Mouse (Mus musculus): Measurements from ENCODE around the gene Dtnb. TPM values are rescaled to one million over a fixed set of nuclear protein-coding genes. Genes with fewer than 3 reads are reported as not detected.
"Not testable (repeated sequence)": the region's sequence is repeated elsewhere in the genome, so short reads cannot be mapped to it uniquely, and the experiment has no call there.

Gene Dtnb
- polyA plus RNA-seq, 1 experiment from 2014 or later = 40.5 TPM

DNA sequence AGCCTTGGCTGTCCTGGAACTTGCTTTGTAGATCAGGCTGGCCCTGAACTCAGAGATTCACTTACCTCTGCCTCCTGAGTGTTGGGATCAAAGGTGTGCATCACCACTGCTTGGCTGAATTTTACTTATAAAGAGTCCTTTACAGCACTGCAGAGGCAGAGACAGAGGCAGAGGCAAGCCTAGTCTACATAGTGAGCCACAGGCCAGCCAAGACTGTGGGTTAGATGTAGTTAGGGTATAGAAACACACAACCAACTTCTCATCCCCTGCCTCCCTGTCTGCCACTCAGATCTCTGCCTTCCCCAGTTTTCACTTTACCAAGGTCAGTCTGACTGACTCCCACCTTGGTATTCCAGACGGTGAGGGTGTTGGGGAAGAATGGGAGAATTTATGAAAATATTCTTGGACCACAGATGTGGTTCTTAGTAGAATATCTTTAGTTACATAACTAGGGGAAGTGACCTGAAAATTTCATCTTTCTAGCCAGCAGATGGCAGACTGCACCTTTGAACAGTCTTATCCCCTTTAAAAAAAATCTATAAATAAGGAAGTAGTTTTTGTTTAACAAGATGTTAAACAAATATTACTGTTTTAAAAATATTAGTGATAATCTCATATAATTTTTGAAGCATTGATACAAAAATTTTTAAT is 88.9 kb downstream of the Dtnb start:
- no peaks in the 10 kb centered on the region for H3K36me3 ChIP-seq
- H3K4me2 ChIP-seq (replicated peaks) = no peak overlapping the region
- H3K9me3 ChIP-seq (replicated peaks) = no peaks in the 10 kb centered on the region
- H3K27ac ChIP-seq (replicated peaks) = no peak overlapping the region
- no peaks in the 10 kb centered on the region for H3K4me1 ChIP-seq
- no peak for ATAC-seq (ENCODE audit: insufficient number of reproducible peaks, low FRiP score, low TSS enrichment, low read depth)
- no peaks in the 10 kb centered on the region for H3K27me3 ChIP-seq
- H3K4me3 ChIP-seq (replicated peaks) = no peak overlapping the region
- no peak overlapping the region for H3K9ac ChIP-seq
- WGBS = 51% methylated on average over 1 of the region's 1 CpGs

- H3K9ac ChIP-seq = no peak overlapping the region
- no peak overlapping the region for H3K27ac ChIP-seq (replicated peaks)
- no peaks in the 10 kb centered on the region for H3K27me3 ChIP-seq
- no peaks in the 10 kb centered on the region for H3K4me1 ChIP-seq
- H3K36me3 ChIP-seq = no peaks in the 10 kb centered on the region
- no peaks in the 10 kb centered on the region for H3K9me3 ChIP-seq (replicated peaks)
- no peak overlapping the region for H3K4me2 ChIP-seq (replicated peaks)
- no peak overlapping the region for H3K4me3 ChIP-seq (replicated peaks)
- no peak for ATAC-seq (ENCODE audit: insufficient number of reproducible peaks, low FRiP score, low TSS enrichment, low read depth)
Observed at GRCm38 (mm10) chr12:3662660-3663059, 90.5 kb downstream of the Dtnb start.

DNA sequence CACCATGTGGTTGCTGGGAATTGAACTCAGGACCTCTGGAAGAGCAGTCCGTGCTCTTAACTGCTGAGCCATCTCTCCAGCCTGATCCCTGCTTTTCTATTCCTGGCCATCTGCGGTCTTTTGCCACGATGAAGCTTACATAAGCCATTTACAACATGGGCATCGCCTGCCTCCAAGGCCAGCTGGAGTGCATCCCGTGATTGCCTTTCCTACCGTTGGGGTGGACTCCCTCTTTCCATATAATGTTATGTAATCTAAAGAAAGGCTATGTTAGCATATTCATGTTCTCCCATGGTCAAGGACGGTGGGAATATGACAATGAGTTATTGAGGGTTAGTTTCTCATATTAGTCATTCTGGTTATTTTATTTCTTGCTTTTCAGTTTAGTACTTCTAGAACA is 91.2 kb downstream of the Dtnb start:
- Histone ChIP-seq H3K27me3 (no peaks in the 10 kb centered on the region), H3K9ac (no peak overlapping the region), H3K4me3 (replicated peaks) (no peak overlapping the region), H3K4me2 (replicated peaks) (no peak overlapping the region), H3K9me3 (replicated peaks) (no peaks in the 10 kb centered on the region), H3K4me1 (no peaks in the 10 kb centered on the region), H3K36me3 (no peaks in the 10 kb centered on the region), H3K27ac (replicated peaks) (no peak overlapping the region)
- 93% methylated on average over 7 of the region's 7 CpGs for WGBS
- ATAC-seq (ENCODE audit: insufficient number of reproducible peaks, low FRiP score, low TSS enrichment, low read depth) = no peak

DNA sequence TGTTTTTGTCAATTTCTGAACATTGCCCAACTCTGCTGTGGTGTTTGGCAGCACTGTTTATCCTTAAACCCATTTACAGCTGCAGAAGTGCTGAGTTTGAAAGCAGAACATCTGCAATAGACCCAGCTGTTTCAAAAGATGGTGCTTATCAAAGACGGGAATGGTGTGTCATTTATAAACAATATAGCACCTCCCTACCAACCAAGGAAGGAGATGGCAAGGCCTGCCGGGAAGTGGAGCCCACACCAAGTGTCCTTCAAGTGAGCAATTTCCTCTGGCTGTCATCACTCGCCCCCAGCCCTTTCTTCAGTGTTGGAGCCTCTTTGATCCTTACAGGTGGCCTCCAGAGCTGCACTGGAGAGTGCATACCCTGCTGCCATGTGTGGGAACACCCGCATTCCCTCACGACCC is 97.8 kb downstream of the Dtnb start:
- no peaks in the 10 kb centered on the region for H3K4me1 ChIP-seq
- no peak for ATAC-seq (ENCODE audit: insufficient number of reproducible peaks, low FRiP score, low TSS enrichment, low read depth)
- no peak overlapping the region for H3K4me2 ChIP-seq (replicated peaks)
- H3K9me3 ChIP-seq (replicated peaks) = no peaks in the 10 kb centered on the region
- H3K4me3 ChIP-seq (replicated peaks) = no peak overlapping the region
- H3K9ac ChIP-seq = no peak overlapping the region
- WGBS = 34% methylated on average over 5 of the region's 5 CpGs
- no peaks in the 10 kb centered on the region for H3K36me3 ChIP-seq
- H3K27ac ChIP-seq (replicated peaks) = no peak overlapping the region
- H3K27me3 ChIP-seq = no peaks in the 10 kb centered on the region

GRCm38 (mm10) chr12:3671117-3671516 is 98.9 kb downstream of the Dtnb start:
- H3K9me3 ChIP-seq (replicated peaks) = no peaks in the 10 kb centered on the region
- H3K9ac ChIP-seq = no peak overlapping the region
- no peak overlapping the region for H3K4me2 ChIP-seq (replicated peaks)
- H3K4me3 ChIP-seq (replicated peaks) = no peak overlapping the region
- H3K27ac ChIP-seq (replicated peaks) = no peak overlapping the region
- no peaks in the 10 kb centered on the region for H3K36me3 ChIP-seq
- no peaks in the 10 kb centered on the region for H3K4me1 ChIP-seq
- no peak for ATAC-seq (ENCODE audit: insufficient number of reproducible peaks, low FRiP score, low TSS enrichment, low read depth)
- H3K27me3 ChIP-seq = no peaks in the 10 kb centered on the region
- 64% methylated on average over 4 of the region's 4 CpGs for WGBS

- H3K27ac ChIP-seq (replicated peaks) = no peak overlapping the region
- no peak overlapping the region for H3K4me2 ChIP-seq (replicated peaks)
- 78% methylated on average over 9 of the region's 9 CpGs for WGBS
- H3K4me1 ChIP-seq = no peaks in the 10 kb centered on the region
- H3K9ac ChIP-seq = no peak overlapping the region
- H3K36me3 ChIP-seq = no peaks in the 10 kb centered on the region
- no peaks in the 10 kb centered on the region for H3K27me3 ChIP-seq
- no peak for ATAC-seq (ENCODE audit: insufficient number of reproducible peaks, low FRiP score, low TSS enrichment, low read depth)
- H3K4me3 ChIP-seq (replicated peaks) = no peak overlapping the region
- H3K9me3 ChIP-seq (replicated peaks) = no peaks in the 10 kb centered on the region
Observed at GRCm38 (mm10) chr12:3672786-3673185, 100.6 kb downstream of the Dtnb start.

DNA sequence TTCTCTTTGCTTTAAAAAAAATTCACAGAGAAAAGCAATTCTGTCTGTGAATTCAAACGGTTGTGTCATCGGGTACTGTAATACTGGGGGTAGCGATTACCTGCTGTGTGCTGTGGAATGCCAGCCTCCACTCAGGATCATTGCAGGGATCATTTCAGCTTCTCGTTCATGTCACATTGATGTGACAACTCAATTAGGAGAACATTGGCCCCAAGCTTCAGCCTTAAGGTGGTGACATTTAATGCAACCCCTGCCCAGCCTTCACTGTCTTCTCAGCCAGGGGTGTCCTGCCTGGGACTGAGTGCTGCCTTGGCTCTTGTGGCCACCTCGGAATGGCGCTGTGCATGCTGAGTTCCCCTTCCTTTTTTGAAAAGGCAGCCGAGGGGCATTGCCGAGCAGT is 101.7 kb downstream of the Dtnb start:
- WGBS = 68% methylated on average over 8 of the region's 8 CpGs
- H3K27ac ChIP-seq (replicated peaks) = no peak overlapping the region
- no peaks in the 10 kb centered on the region for H3K4me1 ChIP-seq
- H3K4me2 ChIP-seq (replicated peaks) = no peak overlapping the region
- no peak overlapping the region for H3K9ac ChIP-seq
- no peak for ATAC-seq (ENCODE audit: insufficient number of reproducible peaks, low FRiP score, low TSS enrichment, low read depth)
- no peaks in the 10 kb centered on the region for H3K36me3 ChIP-seq
- no peaks in the 10 kb centered on the region for H3K9me3 ChIP-seq (replicated peaks)
- no peak overlapping the region for H3K4me3 ChIP-seq (replicated peaks)
- H3K27me3 ChIP-seq = no peaks in the 10 kb centered on the region

DNA sequence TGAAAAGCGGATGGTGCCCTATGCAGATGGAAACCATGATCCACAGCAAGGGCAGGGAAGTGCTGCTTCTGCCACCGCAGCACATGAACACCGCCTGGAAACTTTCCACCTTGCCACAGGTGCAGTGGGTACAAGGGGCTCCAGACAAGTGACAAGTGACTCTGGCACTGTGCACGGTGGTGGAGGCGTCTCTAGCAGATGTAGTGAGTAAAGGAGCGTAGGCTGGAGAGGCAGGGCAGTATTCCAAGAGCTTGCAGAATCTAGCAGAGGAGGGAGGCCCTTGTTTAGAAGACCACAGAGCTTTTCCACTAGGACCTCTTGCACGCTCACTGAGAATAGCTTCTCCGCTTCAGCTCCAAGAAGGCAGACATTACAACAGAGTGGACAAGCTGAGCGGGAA is 102.7 kb downstream of the Dtnb start:
- Histone ChIP-seq H3K4me1 (no peaks in the 10 kb centered on the region), H3K27me3 (no peaks in the 10 kb centered on the region), H3K27ac (replicated peaks) (no peak overlapping the region), H3K36me3 (no peaks in the 10 kb centered on the region), H3K9ac (no peak overlapping the region), H3K9me3 (replicated peaks) (no peaks in the 10 kb centered on the region), H3K4me2 (replicated peaks) (no peak overlapping the region), H3K4me3 (replicated peaks) (no peak overlapping the region)
- 86% methylated on average over 9 of the region's 9 CpGs for WGBS
- ATAC-seq (ENCODE audit: insufficient number of reproducible peaks, low FRiP score, low TSS enrichment, low read depth) = no peak

DNA sequence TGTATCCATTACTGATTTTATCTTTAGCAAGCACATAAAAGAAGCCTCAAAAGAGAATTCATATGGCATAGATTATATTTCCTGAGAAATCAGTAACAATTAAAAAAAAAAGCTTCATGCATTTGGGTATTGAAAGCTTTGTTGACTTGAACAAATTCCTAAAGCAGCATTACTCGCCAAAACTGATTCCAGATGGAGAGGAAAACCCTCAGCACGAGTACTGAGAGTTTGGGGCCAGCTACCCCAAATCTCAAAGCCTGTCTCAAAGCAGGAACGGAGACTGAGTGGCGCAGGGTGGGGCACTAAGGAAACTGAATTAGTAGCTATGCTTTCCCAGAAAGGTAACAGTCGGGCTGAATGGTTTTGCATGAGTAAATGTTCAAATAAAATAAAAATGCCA is 108.5 kb downstream of the Dtnb start:
- Histone ChIP-seq H3K4me2 (replicated peaks) (no peak overlapping the region), H3K27ac (replicated peaks) (no peak overlapping the region), H3K36me3 (no peaks in the 10 kb centered on the region), H3K9ac (no peak overlapping the region), H3K4me1 (peaks cover 10% of the 10 kb centered on the region), H3K9me3 (replicated peaks) (no peaks in the 10 kb centered on the region), H3K27me3 (no peaks in the 10 kb centered on the region), H3K4me3 (replicated peaks) (no peak overlapping the region)
- no peak for ATAC-seq (ENCODE audit: insufficient number of reproducible peaks, low FRiP score, low TSS enrichment, low read depth)
- 42% methylated on average over 5 of the region's 5 CpGs for WGBS

- Histone ChIP-seq H3K4me3 (replicated peaks) (no peak overlapping the region), H3K4me2 (replicated peaks) (no peak overlapping the region), H3K27ac (replicated peaks) (no peak overlapping the region), H3K36me3 (no peaks in the 10 kb centered on the region), H3K27me3 (no peaks in the 10 kb centered on the region), H3K4me1 (peaks cover 15% of the 10 kb centered on the region), H3K9me3 (replicated peaks) (no peaks in the 10 kb centered on the region), H3K9ac (no peak overlapping the region)
- ATAC-seq (ENCODE audit: insufficient number of reproducible peaks, low FRiP score, low TSS enrichment, low read depth) = no peak
- WGBS = 72% methylated on average over 8 of the region's 8 CpGs
Observed at GRCm38 (mm10) chr12:3683041-3683440, 110.9 kb downstream of the Dtnb start.

DNA sequence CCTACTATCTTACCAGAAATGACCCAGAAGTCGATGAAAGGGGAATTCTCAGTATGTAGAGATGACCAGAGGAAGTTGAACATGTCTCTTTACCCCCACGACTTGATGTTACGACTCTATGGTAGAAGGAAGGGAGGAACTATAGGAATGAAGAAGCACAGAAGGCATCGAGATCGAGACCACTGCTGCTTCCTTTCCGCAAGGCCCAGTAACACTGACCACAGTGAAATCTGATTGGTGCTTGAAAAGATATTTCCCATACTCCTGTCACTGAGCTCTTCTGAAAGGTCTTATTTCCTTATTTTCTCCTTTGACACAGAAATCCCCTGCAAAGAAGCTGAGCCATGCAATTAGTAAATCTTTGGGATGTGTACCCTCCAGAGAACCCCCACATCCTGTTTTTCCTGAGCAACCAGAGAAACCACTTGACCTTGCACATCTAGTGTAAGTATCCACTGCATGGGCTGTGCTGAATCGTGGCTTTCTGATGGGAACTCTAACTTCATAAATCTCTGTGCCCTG is 114.3 kb downstream of the Dtnb start:
- Histone ChIP-seq H3K27ac (replicated peaks) (no peak overlapping the region), H3K9me3 (replicated peaks) (no peaks in the 10 kb centered on the region), H3K36me3 (no peaks in the 10 kb centered on the region), H3K4me2 (replicated peaks) (no peak overlapping the region), H3K9ac (no peak overlapping the region), H3K4me1 (peaks cover 11% of the 10 kb centered on the region), H3K27me3 (no peaks in the 10 kb centered on the region), H3K4me3 (replicated peaks) (no peak overlapping the region)
- 72% methylated on average over 7 of the region's 7 CpGs for whole genome bisulfite sequencing
- ATAC-seq (ENCODE audit: insufficient number of reproducible peaks, low FRiP score, low TSS enrichment, low read depth) = no peak

DNA sequence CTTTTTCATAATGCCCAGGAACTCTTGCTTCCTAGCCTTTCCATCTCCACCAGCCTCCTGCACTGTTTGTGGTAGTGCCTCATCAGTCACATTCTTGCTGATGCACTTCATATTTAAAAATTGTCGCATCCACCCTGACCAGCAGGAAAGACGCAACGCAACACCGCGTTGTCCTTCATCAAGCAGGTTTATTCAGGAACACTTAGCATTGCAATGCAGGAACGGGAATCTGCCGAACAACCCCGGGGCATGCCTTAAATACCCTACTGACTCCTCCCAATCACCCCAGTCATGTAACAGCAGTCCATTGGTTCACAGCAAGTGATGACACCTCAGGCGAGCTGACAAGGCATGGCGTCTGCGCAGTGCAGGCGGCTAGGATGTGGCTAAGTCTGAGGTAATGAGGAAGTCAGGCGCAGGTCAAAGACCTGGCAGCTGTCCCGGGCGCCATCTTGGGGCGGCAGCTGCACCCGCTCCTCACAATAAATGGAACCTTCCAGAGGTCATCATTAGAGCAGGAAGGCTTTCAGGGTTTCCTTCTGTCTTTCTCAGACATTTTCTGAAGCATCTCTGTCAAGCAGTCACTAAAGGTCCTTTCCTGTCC is 118.8 kb downstream of the Dtnb start:
- H3K4me1 ChIP-seq; H3K4me3 ChIP-seq (replicated peaks); H3K36me3 ChIP-seq; H3K9me3 ChIP-seq (replicated peaks); H3K27me3 ChIP-seq; H3K4me2 ChIP-seq (replicated peaks); ATAC-seq (ENCODE audit: insufficient number of reproducible peaks, low FRiP score, low TSS enrichment, low read depth); H3K9ac ChIP-seq; H3K27ac ChIP-seq (replicated peaks): not testable (repeated sequence)
- WGBS = 85% methylated on average over 17 of the region's 17 CpGs
